Mouse (Mus musculus) layer of hippocampus, adult 9-11 months (tissue): Measurements from ENCODE around the gene Itgax.
"Not testable (repeated sequence)": the region's sequence is repeated elsewhere in the genome, so short reads cannot be mapped to it uniquely, and the experiment has no call there.

Source experiments
- DNase-seq: peaks from one replicate; pipeline ENCODE4 v3.0.0; 2022

Gene Itgax

GRCm38 (mm10) chr7:128128741-128129720 lies at the start of gene Itgax:
Gene Itgax, plus strand, starts transcription at chr7:128129547.
- no peak for DNase-seq

- DNase-seq = no peak
These were observed 49.3 kb upstream of the Itgax start for GRCm38 (mm10) chr7:128080012-128080411.

GRCm38 (mm10) chr7:128089141-128089540 lies 40.2 kb upstream of the Itgax start:
- DNase-seq = peak; percentile 38

GRCm38 (mm10) chr7:128098135-128098534 lies 31.2 kb upstream of the Itgax start:
- DNase-seq = no peak

- DNase-seq = no peak
These were observed 28.5 kb upstream of the Itgax start for GRCm38 (mm10) chr7:128100742-128101357.

- peak; percentile 72 for DNase-seq
These were observed 24.1 kb upstream of the Itgax start for GRCm38 (mm10) chr7:128105246-128105645.

GRCm38 (mm10) chr7:128107462-128107861 lies 21.9 kb upstream of the Itgax start:
- no peak for DNase-seq

- no peak for DNase-seq
These were observed 19.0 kb upstream of the Itgax start for GRCm38 (mm10) chr7:128110314-128110713.

GRCm38 (mm10) chr7:128112131-128112530 lies 17.2 kb upstream of the Itgax start:
- no peak for DNase-seq

- DNase-seq = no peak
These were observed 14.8 kb upstream of the Itgax start for GRCm38 (mm10) chr7:128114371-128115105.

GRCm38 (mm10) chr7:128115211-128115958 lies 14.0 kb upstream of the Itgax start:
- no peak for DNase-seq

- DNase-seq = no peak
These were observed 13.0 kb upstream of the Itgax start for GRCm38 (mm10) chr7:128116396-128116795.

GRCm38 (mm10) chr7:128119726-128120490 lies 9.4 kb upstream of the Itgax start:
- no peak for DNase-seq

- DNase-seq = no peak
These were observed 2.8 kb downstream of the Itgax start for GRCm38 (mm10) chr7:128132148-128132547.

GRCm38 (mm10) chr7:128133596-128133995 lies 4.2 kb downstream of the Itgax start:
- no peak for DNase-seq

GRCm38 (mm10) chr7:128136927-128137326 lies 7.6 kb downstream of the Itgax start:
- no peak for DNase-seq

- no peak for DNase-seq
These were observed 10.3 kb downstream of the Itgax start for GRCm38 (mm10) chr7:128139611-128140010.

GRCm38 (mm10) chr7:128150970-128151369 lies 21.6 kb downstream of the Itgax start:
- DNase-seq = no peak

- DNase-seq = no peak
These were observed 24.7 kb downstream of the Itgax start, which contains the start of gene Itgad for GRCm38 (mm10) chr7:128154076-128154475. Gene Itgad, plus strand, starts transcription at chr7:128154376.

- no peak for DNase-seq
These were observed 25.6 kb downstream of the Itgax start for GRCm38 (mm10) chr7:128154924-128155323.

GRCm38 (mm10) chr7:128158688-128159354 lies 29.5 kb downstream of the Itgax start:
- not testable (repeated sequence) for DNase-seq
